Mouse (Mus musculus) hindbrain, embryonic 12.5 days (tissue): Measurements from ENCODE around the gene Pcsk6. TPM values are rescaled to one million over a fixed set of nuclear protein-coding genes. Genes with fewer than 3 reads are reported as not detected.

ENCODE experiments used
- ATAC-seq: fragments of 200-750 bp; cut with Nextera tagmentation; 2 replicates; pipeline ENCODE4 v1.8.0; 2017; ENCODE audit warnings: moderate TSS enrichment; ENCODE audit not compliant: low FRiP score
- H3K27ac ChIP-seq: fragments of 300-500 bp; sonication (generic); 2 replicates; pipeline ENCODE4 v1.5.1; 2016; ENCODE audit warnings: mild to moderate bottlenecking
- H3K27me3 ChIP-seq: fragments of 300-500 bp; sonication (generic); 2 replicates; pipeline ENCODE4 v1.6.1; 2016; ENCODE audit warnings: mild to moderate bottlenecking
- H3K36me3 ChIP-seq: fragments of 300-500 bp; sonication (generic); 2 replicates; pipeline ENCODE4 v1.6.1; 2016; ENCODE audit warnings: mild to moderate bottlenecking
- H3K4me1 ChIP-seq: fragments of 300-500 bp; sonication (generic); 2 replicates; pipeline ENCODE4 v1.6.1; 2016
- H3K4me2 ChIP-seq: fragments of 300-500 bp; sonication (generic); replicated peaks from 2 replicates; pipeline ENCODE4 v1.6.1; 2016; ENCODE audit warnings: mild to moderate bottlenecking
- H3K4me3 ChIP-seq: fragments of 300-500 bp; sonication (generic); 2 replicates; pipeline ENCODE4 v1.5.1; 2016; ENCODE audit warnings: mild to moderate bottlenecking
- H3K9ac ChIP-seq: fragments of 300-500 bp; sonication (generic); 2 replicates; pipeline ENCODE4 v1.6.1; 2016; ENCODE audit warnings: mild to moderate bottlenecking, moderate library complexity
- H3K9me3 ChIP-seq: fragments of 300-500 bp; sonication (generic); replicated peaks from 2 replicates; pipeline ENCODE4 v1.6.1; 2016; ENCODE audit warnings: mild to moderate bottlenecking
- WGBS: fragments of 180-500 bp; shearing (Covaris S2); methylation state at CpG from one replicate; pipeline ENCODE4 v1.1.7; 2016; 5-methylcytosine and 5-hydroxymethylcytosine counted together
- polyA plus RNA-seq: library from polyadenylated mRNA; unstranded; fragments of >200 nt; fragmentation: Nextera tagmentation; extraction: Ambion mirVana; gene quantifications from 2 replicates; pipeline ENCODE4 v1.2.1, GENCODE M21; 2016

The Pcsk6 gene
- polyA plus RNA-seq, 1 experiment from 2014 or later, result 1.4 TPM

DNA sequence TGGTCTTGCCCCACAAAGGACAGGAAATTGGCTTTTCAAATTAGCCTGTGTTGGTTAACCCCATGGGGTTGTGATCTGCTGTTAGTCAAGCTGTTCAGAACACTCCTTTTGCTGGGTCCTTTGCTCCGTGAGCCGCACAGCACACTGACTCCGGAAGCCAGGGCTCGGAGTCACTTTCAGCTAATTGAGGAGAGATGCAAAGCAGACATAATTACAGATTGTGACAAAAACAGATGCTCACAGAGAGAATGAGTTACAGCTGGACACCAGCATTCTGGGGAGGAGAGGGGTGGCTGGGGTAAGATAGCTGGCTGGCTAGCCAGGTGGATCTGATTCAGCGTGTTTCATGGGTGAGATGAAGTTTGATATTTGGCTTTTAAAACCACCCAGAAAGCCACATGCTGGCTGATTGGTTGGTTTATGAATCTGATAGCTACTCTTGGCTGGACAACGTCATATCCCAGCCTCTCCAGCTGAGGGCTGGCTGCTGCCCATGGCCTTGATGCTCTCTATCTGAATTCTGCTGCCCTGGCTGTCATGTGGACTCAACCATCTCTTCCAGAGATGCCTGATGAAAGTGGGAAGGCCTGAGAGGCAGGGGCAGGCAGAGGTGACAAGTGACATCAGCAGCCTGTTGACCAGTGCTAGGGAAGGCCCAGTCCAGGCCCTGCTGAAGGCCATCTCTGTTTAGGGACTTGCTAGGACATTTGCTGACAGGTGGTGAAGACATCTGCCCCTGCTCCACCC, 167.4 kb downstream of the Pcsk6 start:
- no peaks in the 10 kb centered on the region for H3K9me3 ChIP-seq
- H3K27ac ChIP-seq, result no peak overlapping the region
- WGBS, result 59% methylated on average over 6 of the region's 6 CpGs
- 0 out of 2 replicates have a peak, but pooled peaks have one; percentile 22 for ATAC-seq
- no peaks in the 10 kb centered on the region for H3K36me3 ChIP-seq
- peaks cover 14% of the 10 kb centered on the region for H3K4me1 ChIP-seq
- no peak overlapping the region for H3K9ac ChIP-seq
- no peak overlapping the region for H3K4me3 ChIP-seq
- H3K27me3 ChIP-seq, result no peaks in the 10 kb centered on the region
- no peak overlapping the region for H3K4me2 ChIP-seq

DNA sequence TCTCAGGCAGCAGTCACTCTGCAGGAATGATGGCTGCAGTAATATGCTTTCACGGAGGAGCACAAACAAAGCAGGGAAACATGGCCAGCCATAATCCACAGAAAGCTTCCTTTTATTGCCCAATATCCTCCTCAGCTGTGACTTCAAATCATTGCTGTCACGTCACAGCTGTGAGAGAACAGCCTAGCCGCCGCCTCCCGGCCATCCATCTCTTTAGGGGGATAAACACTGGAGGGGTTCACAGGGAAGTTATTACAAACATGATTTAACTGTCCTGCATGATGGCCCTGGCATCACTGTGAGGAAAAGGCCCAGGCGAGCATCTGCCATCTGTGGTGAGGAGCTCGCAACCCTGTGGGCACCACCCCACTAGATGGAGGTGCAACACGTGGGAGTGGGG, 175.3 kb downstream of the Pcsk6 start:
- Histone ChIP-seq H3K4me1 (peaks cover 3% of the 10 kb centered on the region; the same call in 1 of the 2 replicates), H3K9ac (no peak overlapping the region), H3K36me3 (no peaks in the 10 kb centered on the region), H3K9me3 (no peaks in the 10 kb centered on the region), H3K27me3 (0 out of 2 replicates have a peak, but pooled peaks cover 5% of the 10 kb centered on the region), H3K4me2 (no peak overlapping the region), H3K27ac (no peak overlapping the region), H3K4me3 (no peak overlapping the region)
- no peak for ATAC-seq
- WGBS, result 74% methylated on average over 8 of the region's 8 CpGs

DNA sequence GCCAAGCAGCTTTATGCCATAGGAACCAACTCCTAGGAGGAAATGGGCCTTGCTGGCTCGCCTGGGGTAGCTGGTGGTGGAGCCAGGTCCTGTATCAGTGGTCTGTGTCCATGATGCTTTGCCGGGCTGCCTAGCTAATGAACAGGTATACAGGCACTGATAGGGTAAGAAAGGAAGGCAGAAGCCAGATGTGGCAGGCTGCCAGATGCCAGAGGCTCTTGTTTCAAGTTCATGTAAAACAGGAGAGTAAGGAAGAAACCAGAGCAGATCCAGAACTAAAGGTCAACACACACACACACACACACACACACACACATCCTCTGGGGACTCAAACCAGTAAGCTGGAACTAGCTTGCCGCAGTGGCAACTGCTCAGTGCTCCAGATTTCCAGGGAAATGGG, 176.7 kb downstream of the Pcsk6 start:
- ATAC-seq, result no peak
- WGBS, result 69% methylated on average over 3 of the region's 3 CpGs

DNA sequence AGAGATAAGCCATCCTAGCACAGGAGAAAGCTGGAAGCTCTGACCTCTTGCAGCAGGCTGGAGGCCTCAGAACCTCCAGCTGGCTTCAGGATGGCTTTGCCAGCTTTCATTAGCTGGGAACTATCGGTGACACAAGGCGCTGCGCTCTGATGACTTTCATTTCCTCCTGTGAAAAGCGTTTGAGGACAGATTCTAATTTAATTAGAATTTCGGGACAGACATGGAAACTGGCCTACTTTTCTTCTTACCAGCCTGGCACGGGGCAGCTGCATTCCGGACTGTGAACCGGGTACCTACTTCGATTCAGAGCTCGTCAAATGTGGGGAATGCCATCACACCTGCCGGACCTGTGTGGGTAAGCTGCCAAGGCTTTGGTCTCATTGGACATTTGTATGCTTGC, 177.2 kb downstream of the Pcsk6 start:
- Histone ChIP-seq H3K4me2 (no peak overlapping the region), H3K27ac (no peak overlapping the region), H3K27me3 (0 out of 2 replicates have a peak, but pooled peaks cover 5% of the 10 kb centered on the region), H3K9ac (no peak overlapping the region), H3K4me1 (peaks cover 9% of the 10 kb centered on the region; the same call in 1 of the 2 replicates), H3K9me3 (no peaks in the 10 kb centered on the region), H3K36me3 (no peaks in the 10 kb centered on the region), H3K4me3 (no peak overlapping the region)
- 84% methylated on average over 11 of the region's 11 CpGs for WGBS
- no peak for ATAC-seq

More for the DNA sequence above, 176.7 kb downstream of the Pcsk6 start:
- Histone ChIP-seq H3K4me1 (peaks cover 5% of the 10 kb centered on the region; the same call in 1 of the 2 replicates), H3K36me3 (no peaks in the 10 kb centered on the region), H3K4me2 (no peak overlapping the region), H3K9ac (no peak overlapping the region), H3K4me3 (no peak overlapping the region), H3K27ac (no peak overlapping the region), H3K27me3 (0 out of 2 replicates have a peak, but pooled peaks cover 5% of the 10 kb centered on the region), H3K9me3 (no peaks in the 10 kb centered on the region)

DNA sequence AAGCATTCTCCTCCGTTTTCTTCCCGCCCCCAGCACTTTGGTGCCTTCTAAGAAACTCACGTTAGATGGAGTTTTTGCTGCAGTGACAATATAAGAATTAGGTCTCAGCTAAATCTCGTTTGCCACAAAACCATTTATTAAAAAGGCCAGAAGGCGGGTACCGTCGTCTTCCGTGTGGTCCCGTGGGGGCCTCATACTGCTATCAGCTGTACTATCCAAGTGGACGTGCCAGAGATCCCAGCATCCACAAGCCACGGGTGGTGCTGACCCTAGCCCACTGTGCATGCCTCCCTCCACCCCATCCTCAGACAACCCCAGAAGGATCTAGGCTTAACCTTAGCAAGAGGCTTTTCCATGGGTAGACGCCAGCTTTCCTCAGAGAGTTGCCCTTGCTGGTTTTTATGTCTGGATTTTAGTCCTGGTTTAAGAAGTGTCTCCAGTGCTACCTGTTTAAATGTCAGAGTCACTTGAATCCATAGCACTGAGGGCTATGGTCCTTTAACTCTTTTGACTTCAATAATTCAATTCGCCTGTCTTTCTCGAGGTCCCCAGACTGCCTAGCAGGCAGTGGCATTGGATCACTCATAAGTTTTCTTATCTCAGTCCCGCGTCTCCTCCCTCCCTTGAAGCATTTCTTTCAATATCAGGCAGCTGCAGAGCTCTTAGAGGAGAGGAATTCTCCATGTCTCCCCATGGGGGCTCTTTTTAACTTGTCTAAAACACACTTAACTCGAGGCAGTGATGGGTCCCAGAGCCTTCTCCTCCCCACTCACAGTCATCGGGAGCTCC, 178.7 kb downstream of the Pcsk6 start:
- Histone ChIP-seq H3K4me2 (no peak overlapping the region), H3K4me3 (no peak overlapping the region), H3K27me3 (0 out of 2 replicates have a peak, but pooled peaks cover 8% of the 10 kb centered on the region), H3K9me3 (no peaks in the 10 kb centered on the region), H3K4me1 (peaks cover 20% of the 10 kb centered on the region), H3K9ac (no peak overlapping the region), H3K36me3 (no peaks in the 10 kb centered on the region), H3K27ac (no peak overlapping the region)
- 81% methylated on average over 18 of the region's 18 CpGs for WGBS
- no peak for ATAC-seq

DNA sequence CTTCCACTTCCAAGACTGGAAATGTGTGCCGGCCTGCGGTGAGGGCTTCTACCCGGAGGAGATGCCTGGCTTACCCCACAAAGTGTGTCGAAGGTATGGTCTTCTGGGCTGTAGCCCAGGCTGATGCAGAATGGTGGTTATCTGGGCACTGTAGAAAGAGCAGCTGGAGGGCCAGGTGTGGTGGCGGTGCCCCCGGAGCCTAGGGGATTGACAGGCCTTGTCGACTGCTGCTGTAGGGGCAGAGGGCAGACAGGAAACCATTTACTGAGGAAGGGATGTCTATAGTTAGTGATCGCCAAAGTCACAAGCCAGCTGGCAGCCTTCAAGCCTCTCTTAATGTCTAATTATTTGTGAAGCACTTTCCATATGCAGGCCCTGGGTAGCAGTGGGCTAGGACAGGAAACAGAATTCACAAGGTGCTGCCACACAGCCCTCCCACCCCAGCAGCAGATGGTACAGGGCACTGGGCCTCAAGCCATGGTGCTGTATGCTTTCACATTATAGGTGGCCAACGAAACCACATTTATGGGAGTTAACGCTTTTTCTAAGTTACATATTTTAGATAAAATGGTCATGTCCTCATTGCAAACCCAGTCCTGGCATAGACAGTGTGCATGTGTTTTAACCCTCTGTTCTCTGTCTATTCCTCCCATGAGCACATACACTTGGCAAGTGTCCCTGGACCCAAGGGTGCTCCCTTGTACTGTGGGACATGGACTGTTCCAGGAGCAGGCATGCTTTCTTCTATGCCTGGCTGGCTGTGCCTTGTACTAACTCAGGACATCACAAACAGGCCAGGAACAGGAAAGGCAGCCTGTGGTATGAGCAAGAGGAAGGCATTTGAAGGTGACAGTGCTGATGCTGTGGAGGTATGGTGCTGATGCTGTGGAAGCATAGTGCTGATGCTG, 182.3 kb downstream of the Pcsk6 start, which contains the start of gene Gm45213:
Gene Gm45213 (plus strand): TSS at position 51 of the 908 bp plus-strand sequence.
- H3K27ac ChIP-seq, result no peak within 1 kb of the TSS
- no peaks in the 10 kb centered on the region for H3K36me3 ChIP-seq
- H3K4me2 ChIP-seq, result no peak within 1 kb of the TSS
- 0 out of 2 replicates have a peak, but pooled peaks cover 16% of the 10 kb centered on the region for H3K27me3 ChIP-seq
- no peak within 1 kb of the TSS for H3K9ac ChIP-seq
- 68% methylated on average over 10 of the region's 10 CpGs for WGBS
- H3K4me3 ChIP-seq, result no peak within 1 kb of the TSS
- H3K4me1 ChIP-seq, result peaks cover 43% of the 10 kb centered on the region
- H3K9me3 ChIP-seq, result no peaks in the 10 kb centered on the region
- peak; percentile 55 for ATAC-seq

DNA sequence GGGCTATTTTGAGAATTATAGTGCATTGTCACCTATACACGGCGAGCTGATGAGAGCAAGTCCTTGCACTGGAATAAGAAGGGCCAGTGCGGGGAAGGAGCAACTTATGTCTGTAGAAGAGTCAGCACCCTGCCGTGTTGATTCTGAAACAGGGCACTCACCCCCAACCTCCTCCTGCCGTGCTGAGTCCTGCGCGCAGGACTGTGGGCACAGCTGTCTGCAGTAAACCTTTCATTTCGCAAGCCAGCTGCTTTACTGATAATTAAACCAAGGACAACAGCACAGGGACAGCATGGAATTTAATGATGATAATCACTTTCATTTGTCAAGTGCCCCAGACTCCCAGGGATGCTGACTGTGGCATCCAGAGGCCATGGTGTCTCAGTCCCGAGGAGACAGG, 183.1 kb downstream of the Pcsk6 start:
- Histone ChIP-seq H3K9me3 (no peaks in the 10 kb centered on the region), H3K4me3 (no peak overlapping the region), H3K36me3 (no peaks in the 10 kb centered on the region), H3K9ac (no peak overlapping the region), H3K27ac (no peak overlapping the region), H3K27me3 (0 out of 2 replicates have a peak, but pooled peaks cover 16% of the 10 kb centered on the region), H3K4me1 (peaks cover 43% of the 10 kb centered on the region), H3K4me2 (no peak overlapping the region)
- ATAC-seq, result peak; percentile 35; the same call in 1 of the 2 replicates
- WGBS, result 19% methylated on average over 9 of the region's 9 CpGs

DNA sequence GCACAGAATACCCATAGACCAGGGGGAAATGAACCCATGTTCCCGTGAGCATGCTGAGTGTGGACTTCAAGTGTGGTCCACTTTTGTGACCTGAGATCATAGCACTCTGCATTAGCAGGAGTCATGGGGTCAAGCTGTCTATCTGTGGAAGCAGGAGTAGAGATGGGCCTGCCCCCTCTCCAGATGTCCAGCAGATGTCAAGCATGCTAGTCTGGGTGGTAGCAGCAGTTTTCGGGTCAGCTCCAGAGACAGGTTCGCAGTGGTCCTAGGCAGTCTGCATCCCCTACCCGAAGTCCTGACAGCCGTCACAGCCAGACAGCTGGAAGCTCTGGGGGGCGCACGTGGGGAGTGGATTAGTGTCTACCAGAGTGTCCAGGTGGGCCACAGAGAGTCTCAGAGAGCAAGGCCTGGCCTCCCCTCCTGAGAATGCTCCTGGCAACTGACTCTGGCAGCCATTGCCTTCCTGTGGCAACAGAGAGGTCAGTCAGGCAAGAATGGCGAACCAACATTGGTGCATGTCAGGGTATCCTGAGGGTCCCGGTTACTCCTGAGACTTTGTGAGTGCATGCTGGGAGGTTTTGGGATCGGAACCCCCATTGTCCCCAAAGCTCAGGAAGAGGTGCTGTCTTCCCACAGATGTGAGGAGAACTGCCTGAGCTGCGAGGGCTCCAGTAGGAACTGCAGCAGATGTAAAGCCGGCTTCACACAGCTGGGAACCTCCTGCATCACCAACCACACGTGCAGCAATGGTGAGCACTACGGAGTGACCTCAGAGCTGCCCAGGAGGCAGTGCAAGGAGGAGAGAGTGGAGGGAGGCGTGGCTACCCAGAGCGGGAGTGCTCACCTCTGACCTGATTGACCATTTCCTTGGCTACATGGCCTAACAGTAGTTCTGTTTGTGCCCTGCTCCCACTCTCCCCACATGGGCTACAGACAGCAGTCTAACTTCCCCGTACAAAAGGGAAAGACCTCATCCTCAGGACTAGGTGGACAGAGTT, 185.7 kb downstream of the Pcsk6 start:
- 0 out of 2 replicates have a peak, but pooled peaks cover 11% of the 10 kb centered on the region for H3K27me3 ChIP-seq
- H3K27ac ChIP-seq, result no peak overlapping the region
- no peak overlapping the region for H3K4me3 ChIP-seq
- peaks cover 40% of the 10 kb centered on the region for H3K4me1 ChIP-seq
- H3K9ac ChIP-seq, result no peak overlapping the region
- no peak overlapping the region for H3K4me2 ChIP-seq
- no peaks in the 10 kb centered on the region for H3K36me3 ChIP-seq
- 52% methylated on average over 17 of the region's 17 CpGs for WGBS
- no peaks in the 10 kb centered on the region for H3K9me3 ChIP-seq
- no peak for ATAC-seq

DNA sequence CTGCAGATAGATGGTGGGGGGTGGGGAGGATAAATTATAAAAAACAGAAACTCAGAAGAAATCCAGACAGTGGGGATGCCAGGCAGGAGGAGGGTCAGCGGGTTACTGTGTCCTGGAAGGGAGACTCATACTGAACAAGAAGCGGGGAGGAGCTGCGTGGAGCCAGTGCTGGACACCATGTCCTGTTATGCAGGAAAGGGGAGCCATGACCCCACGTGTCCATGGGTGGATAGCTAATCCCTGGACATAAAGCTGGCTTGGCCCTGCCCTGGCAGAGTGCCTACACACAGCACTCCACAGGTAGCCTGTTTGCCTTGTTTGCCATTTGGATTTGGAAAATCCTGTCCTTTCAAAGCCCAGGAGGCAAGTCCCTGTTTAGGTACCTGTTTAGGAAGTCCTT, 186.4 kb downstream of the Pcsk6 start:
- H3K27ac ChIP-seq, result no peak overlapping the region
- no peak overlapping the region for H3K9ac ChIP-seq
- H3K27me3 ChIP-seq, result 0 out of 2 replicates have a peak, but pooled peaks cover 11% of the 10 kb centered on the region
- H3K4me1 ChIP-seq, result peaks cover 40% of the 10 kb centered on the region
- no peaks in the 10 kb centered on the region for H3K36me3 ChIP-seq
- WGBS, result 80% methylated on average over 4 of the region's 4 CpGs
- H3K4me2 ChIP-seq, result no peak overlapping the region
- no peak overlapping the region for H3K4me3 ChIP-seq
- no peaks in the 10 kb centered on the region for H3K9me3 ChIP-seq
- ATAC-seq, result no peak

DNA sequence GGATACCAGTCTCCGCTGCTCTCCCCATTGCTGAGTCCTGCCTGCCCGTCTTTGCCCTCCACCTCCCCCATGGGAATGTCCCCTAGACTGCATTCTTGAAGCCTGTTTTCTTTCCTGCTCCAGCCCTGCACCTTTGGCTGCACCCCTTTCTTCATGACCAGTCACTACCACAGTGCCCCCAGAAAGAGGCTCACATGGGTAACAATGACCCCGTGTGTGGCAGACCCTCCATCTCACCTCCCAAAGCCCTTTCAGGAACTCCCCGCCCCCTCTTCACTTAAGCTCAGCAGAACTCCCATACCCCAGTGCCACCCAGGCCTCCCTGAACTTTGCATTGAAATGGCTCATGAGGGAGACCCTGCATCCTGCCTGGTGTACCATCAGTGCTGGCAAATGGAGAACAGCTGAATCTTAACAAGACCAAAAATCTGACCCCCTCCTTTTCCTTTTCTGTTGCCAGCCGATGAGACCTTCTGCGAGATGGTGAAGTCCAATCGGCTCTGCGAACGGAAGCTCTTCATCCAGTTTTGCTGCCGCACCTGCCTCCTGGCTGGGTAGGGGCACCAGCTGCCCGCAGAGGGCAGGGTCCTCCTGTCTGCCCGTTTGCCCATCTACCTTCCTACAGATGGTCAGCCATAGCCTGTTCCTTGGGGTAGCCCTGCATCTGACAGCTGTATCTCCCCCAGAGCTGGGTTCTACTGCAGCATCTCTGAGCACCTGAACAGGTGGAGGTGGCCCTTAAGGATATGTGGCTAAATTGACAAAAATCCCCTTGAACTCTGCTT, 187.1 kb downstream of the Pcsk6 start:
- 82% methylated on average over 12 of the region's 12 CpGs for WGBS
- H3K9ac ChIP-seq, result no peak overlapping the region
- no peak overlapping the region for H3K4me2 ChIP-seq
- no peak for ATAC-seq
- H3K27ac ChIP-seq, result no peak overlapping the region
- 0 out of 2 replicates have a peak, but pooled peaks cover 11% of the 10 kb centered on the region for H3K27me3 ChIP-seq
- H3K4me1 ChIP-seq, result peaks cover 35% of the 10 kb centered on the region
- H3K9me3 ChIP-seq, result no peaks in the 10 kb centered on the region
- no peaks in the 10 kb centered on the region for H3K36me3 ChIP-seq
- no peak overlapping the region for H3K4me3 ChIP-seq
